Mouse (Mus musculus) heart, embryonic 12.5 days (tissue): ENCODE results near the gene Ankrd2. TPM values are rescaled to one million over a fixed set of nuclear protein-coding genes. Genes with fewer than 3 reads are reported as not detected.

Source experiments
- ATAC-seq: fragments of 200-750 bp; cut with Nextera tagmentation; 2 replicates; pipeline ENCODE4 v1.8.0; 2017; ENCODE audit warnings: moderate TSS enrichment, moderate library complexity; ENCODE audit not compliant: insufficient number of reproducible peaks, low FRiP score
- H3K27ac ChIP-seq: fragments of 300-500 bp; sonication (generic); 2 replicates; pipeline ENCODE4 v1.5.1; 2016; ENCODE audit warnings: mild to moderate bottlenecking, moderate library complexity; ENCODE audit not compliant: poor library complexity, severe bottlenecking
- H3K27me3 ChIP-seq: fragments of 300-500 bp; sonication (generic); replicated peaks from 2 replicates; pipeline ENCODE4 v1.6.1; 2016; ENCODE audit warnings: mild to moderate bottlenecking, moderate library complexity
- H3K36me3 ChIP-seq: fragments of 300-500 bp; sonication (generic); 2 replicates; pipeline ENCODE4 v1.6.1; 2016; ENCODE audit warnings: mild to moderate bottlenecking, moderate library complexity
- H3K4me1 ChIP-seq: fragments of 300-500 bp; sonication (generic); replicated peaks from 2 replicates; pipeline ENCODE4 v1.6.1; 2016; ENCODE audit warnings: mild to moderate bottlenecking
- H3K4me2 ChIP-seq: fragments of 300-500 bp; sonication (generic); 2 replicates; pipeline ENCODE4 v1.6.1; 2016; ENCODE audit warnings: mild to moderate bottlenecking, moderate library complexity
- H3K4me3 ChIP-seq: fragments of 300-500 bp; sonication (generic); 2 replicates; pipeline ENCODE4 v1.5.1; 2016; ENCODE audit warnings: mild to moderate bottlenecking
- H3K9ac ChIP-seq: fragments of 300-500 bp; sonication (generic); 2 replicates; pipeline ENCODE4 v1.6.1; 2016; ENCODE audit warnings: mild to moderate bottlenecking, moderate library complexity
- H3K9me3 ChIP-seq: fragments of 300-500 bp; sonication (generic); replicated peaks from 2 replicates; pipeline ENCODE4 v1.6.1; 2016; ENCODE audit warnings: mild to moderate bottlenecking, moderate library complexity
- WGBS: fragments of 180-500 bp; shearing (Covaris S2); methylation state at CpG from one replicate; pipeline ENCODE4 v1.1.7; 2016; 5-methylcytosine and 5-hydroxymethylcytosine counted together
- polyA plus RNA-seq: library from polyadenylated mRNA; unstranded; fragments of >200 nt; fragmentation: Nextera tagmentation; extraction: Ambion mirVana; gene quantifications from 2 replicates; pipeline ENCODE4 v1.2.1, GENCODE M21; 2016

Ankrd2 gene
- polyA plus RNA-seq, 1 experiment from 2014 or later, result not detected

- H3K9me3 ChIP-seq, result no peaks in the 10 kb centered on the region
- H3K36me3 ChIP-seq, result no peaks in the 10 kb centered on the region
- no peak overlapping the region for H3K4me3 ChIP-seq
- H3K9ac ChIP-seq, result no peak overlapping the region
- no peaks in the 10 kb centered on the region for H3K27me3 ChIP-seq
- ATAC-seq, result no peak
- no peaks in the 10 kb centered on the region; the same call in 1 of the 2 replicates for H3K4me1 ChIP-seq
- H3K27ac ChIP-seq, result no peak overlapping the region
- WGBS, result 66% methylated on average over 6 of the region's 6 CpGs
- H3K4me2 ChIP-seq, result no peak overlapping the region
These were observed 21.1 kb downstream of the Ankrd2 start for GRCm38 (mm10) chr19:42056719-42057409.

DNA sequence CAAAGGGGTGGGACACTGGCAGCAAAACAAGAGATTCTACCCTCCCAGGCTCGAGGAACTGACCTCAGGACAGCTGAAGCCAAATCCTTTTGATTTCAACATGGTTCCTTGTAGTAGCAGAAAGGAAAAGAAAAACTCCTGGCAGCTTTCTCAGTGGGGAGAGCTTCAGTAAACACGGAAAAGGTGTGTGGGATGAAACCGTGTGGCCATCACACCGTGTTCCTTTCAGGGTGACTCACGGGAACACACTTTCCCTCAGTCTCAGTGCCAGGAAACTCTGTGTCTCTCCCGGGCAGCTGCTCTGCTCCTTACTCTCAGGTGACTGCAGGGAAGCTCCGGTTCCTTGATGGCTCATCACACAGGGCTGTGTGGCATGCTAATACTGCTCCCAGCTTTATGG is 22.6 kb downstream of the Ankrd2 start:
- no peak overlapping the region for H3K4me3 ChIP-seq
- no peaks in the 10 kb centered on the region for H3K27me3 ChIP-seq
- no peak overlapping the region for H3K27ac ChIP-seq
- 68% methylated on average over 7 of the region's 7 CpGs for WGBS
- no peak for ATAC-seq
- no peak overlapping the region for H3K9ac ChIP-seq
- H3K4me2 ChIP-seq, result no peak overlapping the region
- H3K36me3 ChIP-seq, result no peaks in the 10 kb centered on the region
- no peaks in the 10 kb centered on the region; the same call in 1 of the 2 replicates for H3K4me1 ChIP-seq
- no peaks in the 10 kb centered on the region for H3K9me3 ChIP-seq

GRCm38 (mm10) chr19:42061443-42061842 is 25.6 kb downstream of the Ankrd2 start:
- Histone ChIP-seq H3K4me2 (no peak overlapping the region), H3K4me3 (no peak overlapping the region), H3K36me3 (no peaks in the 10 kb centered on the region), H3K27ac (no peak overlapping the region), H3K9me3 (no peaks in the 10 kb centered on the region), H3K9ac (no peak overlapping the region), H3K27me3 (no peaks in the 10 kb centered on the region), H3K4me1 (no peaks in the 10 kb centered on the region)
- WGBS, result 90% methylated on average over 7 of the region's 7 CpGs
- ATAC-seq, result no peak

DNA sequence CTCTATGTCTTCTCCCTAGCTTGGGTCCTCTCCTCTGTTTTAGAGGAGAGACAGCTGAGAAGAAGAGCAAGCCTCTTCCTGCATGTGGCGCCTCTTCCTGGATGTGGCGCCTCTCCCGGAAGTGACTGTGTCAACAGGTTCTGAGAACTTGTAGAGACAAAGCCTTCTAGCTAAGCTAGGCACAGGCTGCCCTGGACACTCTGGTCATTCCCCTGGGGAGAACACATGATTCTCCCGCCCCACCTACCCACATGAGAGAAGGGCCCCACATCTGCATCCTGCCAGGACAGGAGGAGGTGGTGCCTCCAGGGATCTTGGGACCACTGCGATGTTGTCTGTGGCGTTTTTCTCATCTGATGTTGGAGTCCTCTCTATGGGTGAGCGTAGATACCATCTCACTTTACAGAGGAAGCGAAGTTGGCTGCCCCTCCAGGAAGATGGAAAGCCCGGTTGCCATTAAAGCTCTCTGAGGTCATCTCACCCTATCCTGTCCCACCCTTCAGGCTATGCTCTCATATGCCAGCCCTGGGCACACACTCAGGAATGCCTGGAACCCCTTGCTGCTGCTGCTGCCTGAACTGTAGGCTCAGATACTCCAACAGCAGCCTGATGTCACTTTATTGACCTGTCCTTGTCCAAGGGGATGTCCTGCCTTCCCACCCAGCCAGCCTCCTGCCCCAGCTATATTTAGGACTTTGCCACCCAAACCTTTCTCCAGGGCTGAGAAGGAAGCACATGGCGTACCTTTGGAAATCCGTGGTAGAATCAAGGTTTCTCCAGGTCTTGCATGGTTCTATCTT is 32.8 kb downstream of the Ankrd2 start:
- ATAC-seq, result no peak
- H3K27me3 ChIP-seq, result no peaks in the 10 kb centered on the region
- H3K9ac ChIP-seq, result no peak overlapping the region
- no peaks in the 10 kb centered on the region for H3K9me3 ChIP-seq
- no peak overlapping the region for H3K4me3 ChIP-seq
- 68% methylated on average over 11 of the region's 11 CpGs for WGBS
- peak overlapping the region; percentile 20; the same call in 1 of the 2 replicates for H3K4me2 ChIP-seq
- H3K4me1 ChIP-seq, result 0 out of 2 replicates have a peak, but pooled peaks cover 6% of the 10 kb centered on the region
- H3K36me3 ChIP-seq, result no peaks in the 10 kb centered on the region
- H3K27ac ChIP-seq, result no peak overlapping the region

- H3K4me3 ChIP-seq, result no peak overlapping the region
- no peaks in the 10 kb centered on the region for H3K9me3 ChIP-seq
- 0 out of 2 replicates have a peak, but pooled peaks cover 6% of the 10 kb centered on the region for H3K4me1 ChIP-seq
- H3K27me3 ChIP-seq, result no peaks in the 10 kb centered on the region
- no peak for ATAC-seq
- H3K4me2 ChIP-seq, result no peak overlapping the region
- H3K27ac ChIP-seq, result no peak overlapping the region
- no peaks in the 10 kb centered on the region for H3K36me3 ChIP-seq
- H3K9ac ChIP-seq, result no peak overlapping the region
- 50% methylated on average over 6 of the region's 6 CpGs for WGBS
These were observed 33.4 kb downstream of the Ankrd2 start for GRCm38 (mm10) chr19:42069241-42069525.

GRCm38 (mm10) chr19:42071221-42071620 is 35.4 kb downstream of the Ankrd2 start:
- H3K27ac ChIP-seq, result no peak overlapping the region
- H3K36me3 ChIP-seq, result peaks cover 15% of the 10 kb centered on the region
- WGBS, result 71% methylated on average over 7 of the region's 7 CpGs
- H3K4me3 ChIP-seq, result no peak overlapping the region
- no peaks in the 10 kb centered on the region for H3K9me3 ChIP-seq
- no peaks in the 10 kb centered on the region for H3K27me3 ChIP-seq
- H3K4me1 ChIP-seq, result 0 out of 2 replicates have a peak, but pooled peaks cover 6% of the 10 kb centered on the region
- ATAC-seq, result no peak
- H3K9ac ChIP-seq, result no peak overlapping the region
- H3K4me2 ChIP-seq, result no peak overlapping the region

DNA sequence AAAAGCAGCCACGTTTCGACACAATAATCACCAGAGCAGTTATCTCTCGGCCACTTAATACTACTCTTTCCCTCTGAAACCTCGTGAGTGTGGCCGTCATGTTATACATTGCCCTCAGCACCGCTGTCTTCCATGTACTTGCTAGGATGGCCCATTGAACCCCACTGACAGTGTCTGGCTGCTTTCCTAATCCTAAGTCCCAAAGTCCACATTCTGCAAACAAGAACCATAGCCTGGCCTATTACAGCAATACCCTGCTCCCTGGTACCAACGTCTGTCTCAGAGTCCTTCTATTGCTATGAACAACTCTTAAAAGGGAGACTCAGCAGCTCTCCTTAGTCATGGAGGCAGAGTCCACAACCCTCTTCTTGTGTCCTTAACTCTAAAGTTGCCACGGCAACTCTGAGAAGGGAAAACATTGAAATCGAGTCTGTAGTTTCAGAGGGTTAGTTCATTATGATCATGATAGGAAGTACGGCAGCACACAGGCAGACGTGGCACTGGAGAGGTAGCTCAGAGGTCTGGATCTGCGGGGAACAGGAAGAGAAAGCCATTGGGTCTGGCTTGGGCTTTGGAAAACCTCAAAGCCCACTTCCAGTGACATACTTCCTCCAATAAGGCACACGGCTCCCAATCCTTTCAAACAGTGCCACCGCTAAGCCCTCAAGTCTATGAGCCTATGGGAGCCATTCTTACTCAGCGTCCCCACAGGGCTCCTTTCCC is 36.2 kb downstream of the Ankrd2 start:
- Histone ChIP-seq H3K9ac (no peak overlapping the region), H3K9me3 (no peaks in the 10 kb centered on the region), H3K27me3 (no peaks in the 10 kb centered on the region), H3K4me2 (no peak overlapping the region), H3K4me1 (0 out of 2 replicates have a peak, but pooled peaks cover 6% of the 10 kb centered on the region), H3K36me3 (peaks cover 15% of the 10 kb centered on the region), H3K4me3 (no peak overlapping the region), H3K27ac (no peak overlapping the region)
- ATAC-seq, result no peak
- WGBS, result 70% methylated on average over 15 of the region's 15 CpGs

DNA sequence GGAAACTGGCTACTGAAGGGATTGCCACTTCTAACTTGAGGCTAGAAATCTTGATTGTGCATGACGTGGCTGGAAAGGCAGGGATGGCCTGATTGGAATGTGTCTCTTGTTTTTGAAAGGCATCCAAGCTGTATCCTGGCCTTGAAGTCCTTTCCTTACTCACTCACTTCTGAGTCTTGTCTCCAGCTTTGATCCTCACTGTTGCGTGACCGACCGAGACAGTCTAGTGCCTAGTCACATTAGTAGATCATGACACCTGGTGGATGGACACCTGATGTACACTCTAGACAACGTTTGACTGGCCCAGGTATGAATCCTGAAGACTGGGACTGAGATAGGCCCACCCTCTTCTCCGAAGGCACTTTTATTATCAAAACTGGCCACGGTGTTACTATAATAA is 37.0 kb downstream of the Ankrd2 start:
- Histone ChIP-seq H3K27me3 (no peaks in the 10 kb centered on the region), H3K36me3 (peaks cover 15% of the 10 kb centered on the region), H3K9me3 (no peaks in the 10 kb centered on the region), H3K4me2 (no peak overlapping the region), H3K4me1 (0 out of 2 replicates have a peak, but pooled peaks cover 6% of the 10 kb centered on the region), H3K27ac (no peak overlapping the region), H3K9ac (no peak overlapping the region), H3K4me3 (no peak overlapping the region)
- 71% methylated on average over 7 of the region's 7 CpGs for WGBS
- no peak for ATAC-seq

DNA sequence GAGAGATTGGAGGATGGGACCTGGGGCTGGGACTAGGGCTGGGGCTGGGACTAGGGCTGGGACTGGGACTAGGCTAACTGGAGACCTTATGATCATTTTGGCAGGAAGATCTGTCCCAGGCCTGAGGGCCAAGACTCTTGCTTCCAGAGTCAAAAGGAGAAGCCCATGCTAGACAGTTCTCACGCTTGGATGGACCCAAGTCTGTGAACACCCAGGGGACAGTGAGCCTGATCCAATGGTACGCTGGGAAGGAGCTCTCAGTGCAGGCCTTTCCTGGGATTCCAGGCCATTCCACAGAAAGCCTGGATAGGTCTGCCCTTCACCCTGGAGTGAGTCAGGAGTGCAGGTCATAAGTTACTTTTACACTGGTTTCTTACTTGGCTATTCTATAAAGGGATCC is 39.3 kb downstream of the Ankrd2 start:
- H3K27me3 ChIP-seq, result no peaks in the 10 kb centered on the region
- no peak for ATAC-seq
- H3K9me3 ChIP-seq, result no peaks in the 10 kb centered on the region
- 83% methylated on average over 2 of the region's 2 CpGs for WGBS
- H3K4me3 ChIP-seq, result no peak overlapping the region
- H3K9ac ChIP-seq, result no peak overlapping the region
- H3K27ac ChIP-seq, result no peak overlapping the region
- no peaks in the 10 kb centered on the region for H3K4me1 ChIP-seq
- H3K36me3 ChIP-seq, result peaks cover 15% of the 10 kb centered on the region
- no peak overlapping the region for H3K4me2 ChIP-seq

GRCm38 (mm10) chr19:42075992-42076391 is 40.2 kb downstream of the Ankrd2 start:
- 85% methylated on average over 16 of the region's 16 CpGs for WGBS

GRCm38 (mm10) chr19:42078566-42078965 is 42.8 kb downstream of the Ankrd2 start:
- 86% methylated on average over 8 of the region's 8 CpGs for WGBS
- no peak for ATAC-seq

More at GRCm38 (mm10) chr19:42075992-42076391, 40.2 kb downstream of the Ankrd2 start:
- H3K4me2 ChIP-seq, result no peak overlapping the region
- H3K4me1 ChIP-seq, result no peaks in the 10 kb centered on the region
- no peak overlapping the region for H3K27ac ChIP-seq
- no peak overlapping the region for H3K4me3 ChIP-seq
- H3K27me3 ChIP-seq, result no peaks in the 10 kb centered on the region
- ATAC-seq, result no peak
- no peaks in the 10 kb centered on the region for H3K9me3 ChIP-seq
- H3K9ac ChIP-seq, result no peak overlapping the region
- H3K36me3 ChIP-seq, result peaks cover 15% of the 10 kb centered on the region

More at GRCm38 (mm10) chr19:42078566-42078965, 42.8 kb downstream of the Ankrd2 start:
- no peaks in the 10 kb centered on the region for H3K9me3 ChIP-seq
- no peak overlapping the region for H3K4me3 ChIP-seq
- H3K4me2 ChIP-seq, result no peak overlapping the region
- H3K4me1 ChIP-seq, result no peaks in the 10 kb centered on the region
- peaks cover 15% of the 10 kb centered on the region for H3K36me3 ChIP-seq
- no peak overlapping the region for H3K27ac ChIP-seq
- H3K9ac ChIP-seq, result no peak overlapping the region
- no peaks in the 10 kb centered on the region for H3K27me3 ChIP-seq
